Mouse (Mus musculus) intestine, postnatal 0 days (tissue): ENCODE measurements around the gene Cbx1. TPM values are rescaled to one million over a fixed set of nuclear protein-coding genes. Genes with fewer than 3 reads are reported as not detected.

Source experiments
- ATAC-seq: fragments of 200-750 bp; cut with Nextera tagmentation; 2 replicates; pipeline ENCODE4 v1.8.0; 2017; ENCODE audit warnings: mild to moderate bottlenecking, moderate TSS enrichment, moderate library complexity
- H3K27ac ChIP-seq: fragments of 300-500 bp; sonication (generic); 2 replicates; pipeline ENCODE4 v1.5.1; 2014; ENCODE audit warnings: mild to moderate bottlenecking, low read depth, low read length, moderate library complexity
- H3K27me3 ChIP-seq: fragments of 300-500 bp; sonication (generic); replicated peaks from 2 replicates; pipeline ENCODE4 v1.6.1; 2014; ENCODE audit warnings: low read length, mixed read lengths; ENCODE audit not compliant: control insufficient read depth, insufficient read depth
- H3K36me3 ChIP-seq: fragments of 300-500 bp; sonication (generic); 2 replicates; pipeline ENCODE4 v1.6.1; 2014; ENCODE audit warnings: mild to moderate bottlenecking, moderate library complexity; ENCODE audit not compliant: control insufficient read depth, insufficient read depth
- H3K4me1 ChIP-seq: fragments of 300-500 bp; sonication (generic); replicated peaks from 2 replicates; pipeline ENCODE4 v1.6.1; 2014; ENCODE audit warnings: antibody characterized with exemption, low read length, mixed read lengths; ENCODE audit not compliant: control insufficient read depth, insufficient read depth
- H3K4me2 ChIP-seq: fragments of 300-500 bp; sonication (generic); replicated peaks from 2 replicates; pipeline ENCODE4 v1.6.1; 2014; ENCODE audit warnings: low read depth, mild to moderate bottlenecking, moderate library complexity
- H3K4me3 ChIP-seq: fragments of 300-500 bp; sonication (generic); 2 replicates; pipeline ENCODE4 v1.5.1; 2014; ENCODE audit warnings: low read depth, low read length
- H3K9ac ChIP-seq: fragments of 300-500 bp; sonication (generic); 2 replicates; pipeline ENCODE4 v1.6.1; 2014; ENCODE audit warnings: mild to moderate bottlenecking, low read depth, low read length
- H3K9me3 ChIP-seq: fragments of 300-500 bp; sonication (generic); 2 replicates; pipeline ENCODE4 v1.6.1; 2016; ENCODE audit warnings: mixed run types; ENCODE audit not compliant: control insufficient read depth
- CTCF ChIP-seq: sonication (generic); IDR thresholded peaks from 2 replicates; pipeline ENCODE4 v1.5.1; 2016; ENCODE audit warnings: low read depth, mild to moderate bottlenecking, control low read depth, antibody characterized with exemption, moderate library complexity
- WGBS: fragments of 180-500 bp; shearing (Covaris S2); extraction: QIAGEN DNeasy Blood & Tissue Kit; methylation state at CpG from one replicate; pipeline ENCODE4 v1.1.7; 2014; 5-methylcytosine and 5-hydroxymethylcytosine counted together
- polyA plus RNA-seq: library from polyadenylated mRNA; unstranded; fragments of >200 nt; fragmentation: Nextera tagmentation; extraction: Ambion mirVana; gene quantifications from 2 replicates; pipeline ENCODE4 v1.2.1, GENCODE M21; 2015

Cbx1 gene
- polyA plus RNA-seq, 1 experiment from 2014 or later, result 39.3 TPM

DNA sequence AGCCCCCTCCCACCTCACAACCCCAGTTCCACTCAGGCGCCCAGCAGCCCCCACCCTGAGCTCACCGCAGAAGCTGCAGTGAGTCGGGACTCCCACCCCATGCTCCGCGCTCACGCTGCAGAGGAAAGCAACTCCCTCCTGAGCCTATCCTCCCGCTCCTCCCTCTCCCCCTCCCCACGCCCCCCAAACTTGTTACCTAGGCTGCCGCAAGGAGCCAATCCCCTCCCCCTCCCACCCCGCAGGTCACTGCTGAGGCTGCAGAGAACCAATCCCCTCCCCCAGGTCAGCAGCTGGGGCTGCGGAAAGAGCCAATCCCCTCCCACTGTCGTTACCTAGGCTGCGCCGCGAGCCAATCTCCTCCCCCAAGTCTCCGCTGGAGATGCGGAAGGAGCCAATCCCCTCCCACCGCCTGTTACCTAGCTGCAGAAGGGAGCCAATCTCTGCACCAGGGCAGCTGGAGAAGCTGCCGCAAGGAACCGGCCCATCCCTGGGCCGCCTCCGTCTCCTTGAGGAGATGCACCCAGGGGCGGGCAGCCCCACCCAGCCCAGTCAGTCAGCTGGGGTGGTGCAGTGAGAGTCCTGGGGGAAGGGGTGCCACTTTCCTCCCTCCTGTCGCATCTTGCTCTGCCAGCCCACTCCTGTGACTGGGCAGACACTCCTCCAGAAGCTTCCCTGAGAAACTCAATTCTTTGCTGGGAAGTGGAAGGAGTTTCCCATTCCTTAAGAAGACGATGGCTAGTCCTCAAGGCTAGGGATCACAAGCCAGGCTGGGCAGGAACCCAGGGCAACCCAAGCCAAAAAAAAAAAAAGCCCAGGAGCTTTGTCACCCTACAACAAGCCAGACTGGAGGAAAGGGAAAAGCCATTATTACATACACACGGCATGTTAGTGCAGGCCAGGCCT is 35.2 kb downstream of the Cbx1 start:
- peak overlapping the region; percentile 84 for H3K4me2 ChIP-seq
- peak overlapping the region; percentile 34 for H3K9ac ChIP-seq
- no peaks in the 10 kb centered on the region for H3K9me3 ChIP-seq
- WGBS, result 2% methylated on average over 24 of the region's 26 CpGs
- peak overlapping the region; percentile 40 for H3K4me3 ChIP-seq
- H3K27ac ChIP-seq, result peak overlapping the region; percentile 46; the same call in 1 of the 2 replicates
- ATAC-seq, result peak; percentile 80
- TF ChIP-seq CTCF, result no peak
- H3K36me3 ChIP-seq, result peaks cover 45% of the 10 kb centered on the region
- H3K4me1 ChIP-seq, result peaks cover 25% of the 10 kb centered on the region
- no peaks in the 10 kb centered on the region for H3K27me3 ChIP-seq

DNA sequence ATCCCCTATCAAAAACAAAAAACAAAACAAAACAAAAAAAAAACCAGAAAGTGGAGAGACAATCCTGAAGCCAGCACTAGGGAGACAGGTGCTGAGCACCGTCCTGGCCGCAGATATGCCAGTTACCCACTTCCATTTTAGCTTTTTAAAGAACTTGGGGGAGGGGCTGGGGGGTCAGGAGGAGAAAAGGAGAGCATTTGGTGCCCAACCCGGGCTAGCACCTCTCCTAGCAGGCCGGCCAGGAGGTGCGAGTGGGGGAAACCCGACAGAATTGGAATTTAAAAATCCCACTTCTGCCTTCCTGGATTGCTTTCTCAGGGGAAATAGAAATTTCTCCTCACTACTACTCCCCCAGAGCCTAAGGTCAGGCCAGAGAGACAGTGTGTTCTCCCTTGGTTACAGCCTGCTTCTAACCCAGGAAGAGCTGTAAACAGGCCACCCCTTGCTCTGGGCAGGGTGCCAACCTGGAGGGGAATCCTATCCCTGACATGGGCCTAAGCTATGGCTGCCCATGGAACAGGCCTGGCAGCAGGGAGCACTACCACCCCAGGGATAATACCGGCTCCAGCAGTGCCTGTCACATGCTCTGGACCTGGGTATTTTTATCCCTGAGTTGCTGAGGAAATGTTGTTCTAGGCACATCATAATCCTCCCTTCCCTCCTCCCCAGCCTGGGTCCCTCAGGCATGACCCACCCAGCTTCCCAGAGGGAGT is 36.0 kb downstream of the Cbx1 start:
- 43% methylated on average over 7 of the region's 7 CpGs for WGBS
- peaks cover 37% of the 10 kb centered on the region for H3K36me3 ChIP-seq
- H3K9ac ChIP-seq, result no peak overlapping the region
- ATAC-seq, result no peak
- H3K27me3 ChIP-seq, result no peaks in the 10 kb centered on the region
- no peaks in the 10 kb centered on the region for H3K9me3 ChIP-seq
- H3K4me1 ChIP-seq, result peaks cover 25% of the 10 kb centered on the region
- peak overlapping the region; percentile 84; the same call in 1 of the 2 replicates for H3K4me2 ChIP-seq
- peak overlapping the region; percentile 46; the same call in 1 of the 2 replicates for H3K27ac ChIP-seq
- no peak overlapping the region for H3K4me3 ChIP-seq
- no peak; the same call in 1 of the 2 replicates for TF ChIP-seq CTCF

DNA sequence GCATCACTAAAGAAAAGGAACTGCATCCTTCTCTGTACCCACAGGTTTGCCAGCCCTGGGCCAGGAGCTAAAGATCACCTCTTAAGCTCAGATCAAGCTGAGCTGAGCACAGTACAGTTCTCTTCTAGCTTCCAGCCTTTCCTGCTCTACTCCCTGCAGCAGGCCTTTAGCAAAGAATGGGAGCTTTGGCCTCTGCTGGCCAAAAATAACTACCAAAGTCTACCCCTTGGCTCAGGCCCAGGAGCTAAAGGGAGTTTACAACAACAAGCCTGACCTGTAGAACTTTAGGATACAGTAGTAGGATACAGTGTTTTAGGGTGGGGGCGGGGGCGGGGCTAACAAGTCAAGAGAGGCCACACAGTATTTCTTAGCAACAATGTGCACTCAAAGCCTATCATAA is 37.6 kb downstream of the Cbx1 start:
- TF ChIP-seq CTCF, result no peak
- Histone ChIP-seq H3K4me2 (peak overlapping the region; percentile 35), H3K36me3 (peaks cover 22% of the 10 kb centered on the region), H3K9ac (no peak overlapping the region), H3K27me3 (no peaks in the 10 kb centered on the region), H3K4me3 (no peak overlapping the region), H3K27ac (no peak overlapping the region), H3K9me3 (no peaks in the 10 kb centered on the region), H3K4me1 (peaks cover 25% of the 10 kb centered on the region)
- 82% methylated on average over 2 of the region's 2 CpGs for WGBS
- no peak for ATAC-seq

DNA sequence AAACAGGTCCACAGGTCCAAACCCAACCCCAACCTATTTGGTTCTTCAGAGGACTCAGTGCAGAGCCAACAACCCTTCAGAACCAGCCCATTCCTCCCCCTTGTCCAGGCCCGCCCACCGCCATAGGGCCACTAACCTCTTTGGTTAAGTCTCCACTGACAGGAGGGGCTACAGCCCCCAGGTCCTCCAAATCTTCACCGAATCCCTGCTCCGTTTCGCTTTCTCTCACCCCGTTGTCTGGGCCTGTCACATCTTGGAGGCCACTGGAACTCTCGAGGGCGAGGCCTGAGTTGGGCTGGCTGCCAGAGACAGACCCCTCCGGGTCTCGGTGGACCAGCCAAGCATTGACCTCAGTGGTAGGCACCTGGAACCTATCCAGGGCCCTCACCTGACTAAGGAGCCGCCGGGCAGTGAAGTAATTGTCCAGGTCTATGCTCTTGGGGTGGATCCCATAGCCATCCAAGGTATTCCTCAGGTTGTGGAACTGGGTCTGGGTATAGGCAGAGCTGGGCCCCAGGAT is 38.2 kb downstream of the Cbx1 start:
- Histone ChIP-seq H3K27me3 (no peaks in the 10 kb centered on the region), H3K4me3 (no peak overlapping the region), H3K27ac (no peak overlapping the region), H3K36me3 (peaks cover 16% of the 10 kb centered on the region; the same call in 1 of the 2 replicates), H3K4me1 (peaks cover 25% of the 10 kb centered on the region), H3K9me3 (no peaks in the 10 kb centered on the region), H3K4me2 (peak overlapping the region; percentile 35), H3K9ac (no peak overlapping the region)
- 70% methylated on average over 12 of the region's 12 CpGs for WGBS
- ATAC-seq, result no peak
- no peak for TF ChIP-seq CTCF

DNA sequence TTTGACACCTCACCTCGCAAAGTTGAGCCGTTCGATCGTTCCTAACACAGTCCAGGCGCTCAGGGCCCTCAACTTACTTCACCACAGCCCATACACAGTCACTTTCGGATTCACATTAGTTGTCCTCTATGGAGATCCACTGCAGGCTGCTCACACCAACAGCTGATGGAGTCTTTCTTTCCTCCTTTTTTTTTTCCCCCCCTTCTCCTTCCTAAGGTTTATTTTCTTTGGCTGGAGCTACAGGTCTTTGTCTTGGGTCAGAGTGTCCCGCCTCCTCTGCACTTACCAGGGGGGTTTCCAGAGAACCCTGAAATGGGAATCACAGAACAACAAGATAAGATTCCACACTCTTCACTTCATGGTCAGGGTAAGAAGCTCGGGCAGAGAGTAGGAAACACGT is 39.0 kb downstream of the Cbx1 start:
- no peak overlapping the region for H3K4me3 ChIP-seq
- no peaks in the 10 kb centered on the region for H3K27me3 ChIP-seq
- peaks cover 10% of the 10 kb centered on the region; the same call in 1 of the 2 replicates for H3K36me3 ChIP-seq
- WGBS, result 66% methylated on average over 9 of the region's 9 CpGs
- ATAC-seq, result no peak
- no peaks in the 10 kb centered on the region for H3K9me3 ChIP-seq
- TF ChIP-seq CTCF, result no peak
- peaks cover 25% of the 10 kb centered on the region for H3K4me1 ChIP-seq
- H3K27ac ChIP-seq, result no peak overlapping the region; the same call in 1 of the 2 replicates
- peak overlapping the region; percentile 39 for H3K4me2 ChIP-seq
- no peak overlapping the region for H3K9ac ChIP-seq

DNA sequence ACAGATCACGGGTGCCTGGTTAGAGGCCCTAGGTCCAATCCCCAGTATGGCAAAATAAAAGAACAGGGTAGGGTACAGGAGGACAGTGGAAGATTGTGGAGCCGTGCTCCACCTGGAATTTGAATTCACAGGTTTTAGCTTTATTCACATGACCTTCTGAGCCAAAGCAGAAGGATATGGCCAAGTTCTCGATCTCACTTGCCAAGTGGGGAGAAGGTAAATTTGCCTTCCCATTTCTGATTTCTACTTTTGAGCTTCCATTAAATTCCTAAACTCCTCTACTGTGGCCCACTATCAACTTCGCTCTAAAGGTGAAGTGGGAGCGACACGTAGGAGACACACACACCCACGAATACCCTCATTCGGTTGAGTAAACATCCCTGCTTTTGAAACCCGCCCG is 40.0 kb downstream of the Cbx1 start:
- peak overlapping the region; percentile 79 for H3K4me2 ChIP-seq
- no peaks in the 10 kb centered on the region for H3K27me3 ChIP-seq
- peaks cover 10% of the 10 kb centered on the region; the same call in 1 of the 2 replicates for H3K36me3 ChIP-seq
- WGBS, result 8% methylated on average over 10 of the region's 10 CpGs
- H3K4me3 ChIP-seq, result peak overlapping the region; percentile 88
- peak overlapping the region; percentile 94 for H3K27ac ChIP-seq
- no peak for TF ChIP-seq CTCF
- H3K9me3 ChIP-seq, result no peaks in the 10 kb centered on the region
- peak overlapping the region; percentile 83 for H3K9ac ChIP-seq
- H3K4me1 ChIP-seq, result peaks cover 19% of the 10 kb centered on the region
- ATAC-seq, result no peak
